Mouse (Mus musculus) E14TG2a.4 (cell line): ENCODE results near the gene Rftn1.

ENCODE experiments used
- CTCF ChIP-seq: conservative IDR thresholded peaks from 2 replicates; pipeline ENCODE4 v1.5.1; 2014; ENCODE audit warnings: low read length
- NANOG ChIP-seq: IDR thresholded peaks from 2 replicates; pipeline ENCODE4 v1.6.1; 2014; ENCODE audit warnings: borderline replicate concordance, low read length, mixed read lengths

- TF ChIP-seq CTCF = no peak
- no peak for TF ChIP-seq NANOG
These were observed 107.5 kb downstream of the Rftn1 start for GRCm38 (mm10) chr17:50082947-50083346.
